Mouse (Mus musculus) adipocyte (in vitro differentiated cells): ENCODE measurements around the gene Abhd4.

Experiments
- DNase-seq: peaks from one replicate; pipeline ENCODE4 v3.0.0-alpha.2; 2016; ENCODE audit warnings: low spot score

Gene Abhd4

GRCm38 (mm10) chr14:54253741-54254291 is at the start of gene Abhd4, which contains the start of gene Dad1:
Gene Abhd4, plus strand, starts transcription at chr14:54254188.
Gene Dad1, minus strand, starts transcription at chr14:54254104.
- DNase-seq = peak; percentile 98

- DNase-seq = no peak
Measured at GRCm38 (mm10) chr14:54204311-54204710, 49.7 kb upstream of the Abhd4 start.

GRCm38 (mm10) chr14:54204786-54205185 is 49.2 kb upstream of the Abhd4 start:
- DNase-seq = no peak

GRCm38 (mm10) chr14:54205904-54206303 is 48.1 kb upstream of the Abhd4 start:
- no peak for DNase-seq

- no peak for DNase-seq
Measured at GRCm38 (mm10) chr14:54206309-54206708, 47.7 kb upstream of the Abhd4 start.

- no peak for DNase-seq
Measured at GRCm38 (mm10) chr14:54206750-54207550, 47.0 kb upstream of the Abhd4 start.

GRCm38 (mm10) chr14:54207924-54208323 is 46.1 kb upstream of the Abhd4 start:
- no peak for DNase-seq

GRCm38 (mm10) chr14:54208741-54209140 is 45.2 kb upstream of the Abhd4 start:
- no peak for DNase-seq

- DNase-seq = no peak
Measured at GRCm38 (mm10) chr14:54209932-54210331, 44.1 kb upstream of the Abhd4 start.

- DNase-seq = no peak
Measured at GRCm38 (mm10) chr14:54210401-54210800, 43.6 kb upstream of the Abhd4 start.

- DNase-seq = no peak
Measured at GRCm38 (mm10) chr14:54211199-54211598, 42.8 kb upstream of the Abhd4 start.

GRCm38 (mm10) chr14:54211755-54212154 is 42.2 kb upstream of the Abhd4 start:
- DNase-seq = no peak

GRCm38 (mm10) chr14:54213734-54214133 is 40.3 kb upstream of the Abhd4 start:
- DNase-seq = peak; percentile 31

- DNase-seq = no peak
Measured at GRCm38 (mm10) chr14:54214477-54214876, 39.5 kb upstream of the Abhd4 start.

- DNase-seq = no peak
Measured at GRCm38 (mm10) chr14:54214901-54215300, 39.1 kb upstream of the Abhd4 start.

GRCm38 (mm10) chr14:54216126-54216525 is 37.9 kb upstream of the Abhd4 start:
- DNase-seq = no peak

- no peak for DNase-seq
Measured at GRCm38 (mm10) chr14:54218233-54218632, 35.8 kb upstream of the Abhd4 start.

- DNase-seq = no peak
Measured at GRCm38 (mm10) chr14:54218721-54219120, 35.3 kb upstream of the Abhd4 start.

- no peak for DNase-seq
Measured at GRCm38 (mm10) chr14:54219256-54219655, 34.7 kb upstream of the Abhd4 start.

GRCm38 (mm10) chr14:54219849-54220248 is 34.1 kb upstream of the Abhd4 start:
- DNase-seq = no peak

- DNase-seq = no peak
Measured at GRCm38 (mm10) chr14:54220726-54221494, 33.1 kb upstream of the Abhd4 start.

GRCm38 (mm10) chr14:54221641-54222040 is 32.3 kb upstream of the Abhd4 start:
- DNase-seq = no peak

- peak; percentile 44 for DNase-seq
Measured at GRCm38 (mm10) chr14:54222289-54222727, 31.7 kb upstream of the Abhd4 start.
